Mouse (Mus musculus) right cerebral cortex, postnatal 36 days (tissue): ENCODE measurements around the gene Tmem40.

Source experiments
- DNase-seq, 2 experiments: peaks; one replicate each; pipeline ENCODE4 v3.0.0; 2022; ENCODE audit warnings: low spot score in 2 of 2, mixed read lengths in 1 of 2

The Tmem40 gene

DNA sequence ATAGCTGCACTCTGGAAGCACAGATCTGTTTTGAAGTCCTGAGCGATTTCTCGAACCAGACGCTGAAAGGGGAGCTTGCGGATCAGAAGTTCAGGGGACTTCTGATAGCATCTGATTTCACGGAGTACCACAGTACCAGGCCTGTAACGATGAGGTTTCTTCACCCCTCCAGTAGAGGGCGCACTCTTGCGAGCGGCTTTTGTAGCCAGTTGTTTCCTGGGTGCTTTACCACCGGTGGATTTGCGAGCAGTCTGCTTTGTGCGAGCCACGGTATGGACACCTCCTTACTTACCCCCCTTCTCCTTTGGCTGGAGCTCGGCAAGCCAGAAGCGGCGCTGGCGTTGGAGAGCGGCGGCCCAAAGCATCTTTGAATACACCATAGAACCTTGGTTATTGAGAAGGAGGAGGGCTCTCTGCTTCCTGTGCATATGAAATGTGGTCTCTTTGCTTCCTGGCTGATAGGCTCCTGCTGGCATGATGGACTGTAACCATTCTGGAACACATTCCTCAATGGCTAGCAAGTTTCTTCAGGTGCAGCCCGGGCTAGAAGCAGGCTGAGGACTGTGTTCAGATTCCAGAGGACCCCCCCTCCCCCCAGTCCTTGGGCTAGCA lies 8.0 kb upstream of the Tmem40 start:
- DNase-seq = no peak

DNA sequence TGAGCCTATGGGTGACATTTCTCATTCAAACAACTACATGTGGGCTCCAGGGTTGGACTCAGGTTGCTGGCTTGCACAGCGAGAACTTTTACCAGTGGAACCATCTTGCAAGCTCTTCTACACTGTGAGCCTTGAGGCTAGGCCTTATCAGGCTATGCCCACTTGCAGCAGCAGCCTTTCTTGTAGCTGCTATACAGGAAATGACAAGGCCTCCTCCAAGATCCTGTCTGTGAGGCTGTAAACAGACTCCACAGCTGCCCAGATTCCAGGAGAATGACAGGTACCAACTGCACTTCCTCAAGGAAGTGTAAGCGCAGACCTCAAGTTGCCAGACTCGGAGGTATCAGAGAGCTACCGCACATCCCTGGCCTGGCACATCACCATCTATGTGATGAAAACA lies 6.0 kb upstream of the Tmem40 start:
- DNase-seq = no peak

DNA sequence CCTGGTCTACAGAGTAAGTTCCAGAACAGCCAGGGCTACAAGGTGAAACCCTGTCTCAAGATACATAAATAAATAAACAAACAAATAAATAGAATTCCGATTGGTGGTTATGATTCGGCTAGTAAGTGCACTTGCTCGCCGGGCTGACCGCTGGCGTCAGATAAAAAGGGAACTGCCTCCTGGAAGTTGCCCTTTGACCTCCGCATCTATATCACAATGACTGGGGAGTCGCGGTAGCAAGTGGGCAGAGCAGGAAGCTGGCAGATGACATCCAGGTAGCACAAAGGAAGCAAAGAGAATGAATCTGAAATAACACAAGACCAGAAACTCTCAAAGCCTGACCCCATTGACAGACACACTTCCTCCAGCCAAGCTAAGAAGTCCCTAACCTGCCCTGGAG lies 5.1 kb upstream of the Tmem40 start:
- DNase-seq = no peak

DNA sequence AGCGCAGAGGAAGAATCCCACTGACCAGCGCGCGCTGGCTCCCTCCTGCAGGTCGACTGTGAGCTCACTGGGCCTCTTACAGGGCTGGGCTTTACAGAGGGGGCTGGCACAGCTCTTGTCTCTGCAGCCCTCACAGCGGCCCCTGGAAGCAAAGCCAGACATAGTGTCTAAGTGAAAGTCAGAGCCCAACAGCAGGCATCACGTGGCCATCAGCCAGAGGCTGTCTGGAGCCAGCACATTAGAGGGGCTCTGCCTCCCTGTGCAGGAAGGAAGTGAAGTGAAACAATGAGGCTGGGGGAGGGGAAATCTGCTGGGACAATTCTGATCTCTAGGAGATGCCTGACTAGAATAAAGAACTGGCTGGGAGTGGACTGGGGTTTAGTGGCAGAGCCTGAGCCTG lies 2.0 kb upstream of the Tmem40 start:
- DNase-seq = peak in 1 of 2 experiments; percentile 12

DNA sequence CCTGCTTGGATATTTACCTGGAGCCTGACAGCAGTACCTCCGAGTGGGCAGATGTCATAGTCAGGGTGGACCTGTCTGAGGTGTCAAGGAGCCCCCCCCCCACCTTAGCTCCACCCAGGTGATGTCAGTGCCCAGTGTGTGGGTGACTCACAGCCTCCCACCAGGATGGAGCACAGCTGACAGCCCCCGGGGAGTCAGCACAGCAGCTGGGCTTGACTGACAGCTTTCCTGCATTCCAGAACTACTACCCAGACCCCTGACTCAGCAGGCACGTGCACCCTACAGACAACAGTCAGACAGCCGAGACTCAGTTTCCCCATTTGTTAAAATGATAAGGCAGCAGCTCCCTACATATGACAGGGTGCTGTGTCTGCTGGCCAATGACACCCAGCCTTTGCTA lies 1.2 kb downstream of the Tmem40 start:
- DNase-seq = no peak

DNA sequence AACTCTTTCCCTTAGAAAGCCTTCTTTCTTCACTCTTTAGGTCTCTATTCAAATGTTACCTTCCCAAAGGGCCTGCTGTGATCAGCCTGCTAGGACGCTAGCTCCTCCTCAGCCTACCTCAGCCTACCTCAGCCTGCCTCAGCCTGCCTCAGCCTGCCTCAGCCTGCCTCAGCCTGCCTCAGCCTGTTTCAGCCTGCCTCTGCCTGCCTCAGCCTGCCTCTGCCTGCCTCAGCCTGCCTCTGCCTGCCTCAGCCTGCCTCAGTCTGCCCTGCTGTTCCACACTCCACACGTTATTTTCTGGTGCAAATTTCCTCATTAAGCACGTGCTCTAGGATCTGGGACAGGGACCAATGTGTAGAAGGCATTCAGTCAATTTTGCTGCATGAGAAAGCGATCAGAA lies 2.1 kb downstream of the Tmem40 start:
- no peak for DNase-seq

DNA sequence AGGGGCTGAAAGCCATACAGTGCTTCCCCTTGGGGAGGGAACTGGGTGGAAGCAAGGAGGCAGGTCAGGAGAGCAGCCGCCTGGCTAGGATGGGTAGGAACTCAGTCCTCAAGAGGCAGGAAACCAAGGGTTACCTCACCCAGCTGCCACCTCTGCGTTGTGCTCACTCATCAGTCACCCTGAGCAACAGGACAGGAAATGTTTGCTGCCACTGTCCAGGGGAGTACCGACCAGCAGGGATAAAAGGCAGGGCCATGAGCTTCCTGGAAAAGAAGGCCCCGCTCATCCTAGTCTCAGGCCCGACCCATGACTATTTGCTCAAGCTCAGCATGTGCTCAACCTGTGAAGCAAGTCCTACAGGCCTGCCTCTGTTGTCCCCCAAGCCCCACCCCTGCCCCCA lies 2.7 kb downstream of the Tmem40 start:
- DNase-seq = no peak

DNA sequence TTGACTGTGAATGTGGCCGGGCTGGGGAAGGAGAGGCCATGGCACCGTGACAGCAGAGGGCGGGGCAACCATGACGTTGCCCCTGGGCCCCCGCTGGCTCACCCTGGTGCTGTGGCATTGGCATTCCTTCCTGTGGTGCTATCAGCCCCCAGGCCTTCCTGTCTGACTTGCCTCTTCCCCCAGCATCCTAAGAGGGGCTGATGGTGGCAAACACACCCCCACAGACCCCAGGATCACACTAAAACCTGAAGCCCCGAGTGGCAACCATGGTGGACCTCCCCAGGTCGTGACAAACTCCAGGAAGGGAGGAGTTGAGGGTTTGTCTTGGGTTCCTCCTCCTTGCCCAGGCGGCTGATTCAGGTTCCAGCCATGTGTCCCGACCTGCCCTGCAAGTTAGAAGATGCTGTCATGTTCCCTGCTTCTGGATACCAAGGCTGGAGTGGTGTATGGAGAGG lies 3.2 kb downstream of the Tmem40 start:
- DNase-seq = no peak

DNA sequence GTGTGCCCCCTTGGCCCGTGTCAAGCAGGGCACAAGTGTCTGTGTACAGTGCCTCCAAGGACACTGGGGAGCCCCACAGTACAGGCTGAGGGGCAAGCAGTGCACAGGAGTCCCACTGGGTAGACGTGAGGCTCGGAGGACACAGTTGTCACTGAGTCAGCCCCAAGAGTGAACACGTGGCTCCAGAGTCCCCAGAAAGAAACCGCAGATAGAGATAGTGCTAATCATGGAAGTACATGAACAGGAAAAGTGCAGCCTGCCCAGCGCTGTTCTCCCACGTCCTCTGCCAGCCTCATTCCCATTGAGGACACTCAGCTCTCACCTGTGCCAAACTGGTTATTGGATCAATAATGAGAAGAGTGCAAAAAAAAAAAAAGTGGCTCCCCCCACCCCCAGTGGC lies 6.7 kb downstream of the Tmem40 start:
- DNase-seq = no peak

DNA sequence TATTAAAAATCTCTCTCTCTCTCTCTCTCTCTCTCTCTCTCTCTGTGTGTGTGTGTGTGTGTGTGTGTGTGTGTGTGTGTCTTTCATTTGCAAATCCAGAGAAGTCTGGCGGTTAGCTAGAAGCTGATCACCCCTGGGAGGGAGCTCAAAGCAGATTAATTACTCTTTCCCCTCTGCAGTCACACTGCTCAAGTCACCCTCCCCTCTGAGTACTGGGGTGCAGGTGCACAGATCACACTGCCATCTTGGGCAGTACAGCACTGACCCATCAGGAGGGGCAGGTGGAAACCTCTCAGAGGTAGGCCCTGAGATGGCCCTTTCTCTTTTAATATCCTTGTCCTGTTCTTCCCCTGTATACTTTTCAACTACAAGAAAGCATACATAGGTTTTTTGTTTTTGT lies 15.9 kb downstream of the Tmem40 start:
- DNase-seq = no peak

DNA sequence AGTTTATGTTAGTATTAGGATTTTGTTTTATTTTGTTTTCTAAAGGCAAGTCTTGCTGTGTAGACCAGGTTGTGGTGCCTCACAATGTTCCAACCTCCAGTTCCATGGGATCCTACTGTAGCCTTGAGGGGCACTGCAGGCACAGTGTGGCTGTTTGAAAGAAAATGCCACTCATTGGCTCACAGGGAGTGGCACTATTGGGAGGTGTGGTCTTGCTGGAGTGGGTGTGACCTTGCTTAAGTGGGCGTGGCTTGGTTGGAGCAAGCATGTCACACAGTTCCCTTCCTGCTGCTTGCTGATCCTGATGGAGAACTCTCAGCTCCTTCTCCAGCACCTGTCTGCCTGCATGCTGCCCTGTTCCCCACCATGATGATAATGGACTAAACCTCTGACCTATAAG lies 18.6 kb downstream of the Tmem40 start:
- DNase-seq = no peak

DNA sequence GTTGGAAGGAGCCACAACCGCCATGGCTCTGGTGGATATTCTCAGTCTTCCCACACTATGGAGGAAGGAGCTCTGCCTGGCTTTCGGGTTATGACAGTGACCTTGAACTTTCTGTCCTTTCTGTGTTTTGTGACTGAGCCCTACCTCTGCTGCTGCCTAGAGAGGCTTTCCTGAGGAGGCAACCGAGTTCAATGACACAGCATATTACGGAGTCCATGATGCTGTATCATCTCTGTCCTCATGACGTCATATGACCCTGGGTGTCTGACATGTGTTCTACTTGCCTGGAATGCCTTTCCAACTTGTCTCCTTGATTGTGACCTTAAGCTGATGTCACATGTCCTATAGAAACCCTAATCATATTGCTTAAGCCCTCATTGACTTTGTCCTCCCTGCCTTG lies 23.2 kb downstream of the Tmem40 start:
- DNase-seq = no peak

DNA sequence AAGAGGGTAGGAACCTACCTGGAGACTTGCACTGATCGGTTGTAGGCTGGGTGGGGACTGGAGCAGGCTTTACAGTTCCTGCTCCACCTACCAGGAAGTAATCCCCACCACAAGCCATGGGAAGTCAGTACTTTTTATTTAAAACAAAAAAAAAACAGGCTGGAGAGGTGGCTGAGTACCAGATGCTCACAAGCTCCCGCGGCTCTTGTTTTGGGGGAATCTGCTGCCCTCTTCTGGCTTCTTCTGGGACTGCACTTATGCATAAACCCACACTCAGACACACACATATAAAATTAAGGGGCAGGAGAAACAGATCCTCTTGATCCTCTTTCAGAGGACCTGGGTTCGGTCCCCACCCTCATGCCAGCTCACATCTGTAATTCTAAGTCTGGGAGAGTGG lies 27.3 kb downstream of the Tmem40 start:
- no peak for DNase-seq

DNA sequence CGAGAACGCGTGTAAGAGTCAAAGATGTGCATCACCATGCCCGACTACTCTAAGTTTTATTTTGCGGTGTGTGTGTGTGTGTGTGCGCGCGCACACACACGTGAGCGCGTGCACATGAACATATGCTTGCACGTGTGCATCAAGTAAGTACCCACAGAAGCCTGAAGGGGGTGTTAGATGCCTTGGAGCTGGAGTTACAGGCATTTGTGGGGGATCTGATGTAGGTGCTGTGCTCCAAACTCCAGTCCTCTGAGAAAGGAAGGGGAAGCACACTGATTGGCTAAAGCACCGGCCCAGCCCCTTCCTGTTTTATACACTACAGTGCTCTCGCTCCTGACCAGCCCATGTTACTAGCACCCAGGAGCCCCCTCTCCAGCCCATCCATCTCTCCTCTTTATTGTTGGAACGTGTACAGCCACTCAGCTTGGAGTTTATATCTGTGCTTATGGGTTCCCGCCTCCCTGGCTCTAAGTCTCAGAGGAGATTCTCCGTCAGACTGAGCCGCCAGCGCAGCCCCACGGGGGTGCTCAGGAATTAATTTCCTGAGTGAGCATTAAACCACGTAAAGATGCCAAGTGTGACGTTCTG lies 29.8 kb downstream of the Tmem40 start:
- no peak for DNase-seq

DNA sequence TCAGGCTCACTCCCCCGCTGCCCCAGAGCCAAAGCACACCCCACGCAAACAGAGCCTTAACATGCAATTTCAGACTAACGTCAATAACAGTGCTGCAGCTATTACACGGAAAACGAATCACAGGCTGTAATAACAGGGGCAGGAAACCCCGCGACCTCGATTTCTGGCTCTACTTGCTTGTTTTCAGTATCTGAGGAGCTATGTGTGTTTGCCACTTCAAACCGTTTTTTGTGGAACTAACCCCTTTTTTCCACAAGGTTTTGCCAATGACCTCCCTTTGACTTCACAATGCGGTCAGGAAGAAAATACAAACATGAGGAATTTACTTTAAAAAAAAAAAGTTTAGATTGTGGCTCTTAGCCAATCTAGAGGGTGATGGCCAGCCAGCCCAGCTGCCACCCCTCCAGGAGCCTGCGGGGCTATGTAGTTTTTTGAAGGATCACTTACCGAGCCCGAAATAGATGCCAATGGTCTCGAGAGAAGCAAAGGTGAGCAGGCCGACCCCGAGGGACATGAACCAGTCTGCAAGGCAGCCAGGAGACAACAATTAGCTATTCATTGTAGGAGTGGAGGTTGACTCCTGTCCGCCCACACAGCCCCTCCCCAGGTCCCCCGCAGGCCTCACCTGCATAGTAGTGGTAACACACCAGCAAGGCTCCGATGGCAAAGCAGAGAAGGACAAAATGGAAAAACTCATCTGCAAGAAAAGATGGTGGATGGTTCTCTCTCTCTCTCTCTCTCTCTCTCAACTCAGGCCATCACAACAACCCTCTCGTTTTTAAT lies 31.5 kb downstream of the Tmem40 start:
- DNase-seq = no peak

DNA sequence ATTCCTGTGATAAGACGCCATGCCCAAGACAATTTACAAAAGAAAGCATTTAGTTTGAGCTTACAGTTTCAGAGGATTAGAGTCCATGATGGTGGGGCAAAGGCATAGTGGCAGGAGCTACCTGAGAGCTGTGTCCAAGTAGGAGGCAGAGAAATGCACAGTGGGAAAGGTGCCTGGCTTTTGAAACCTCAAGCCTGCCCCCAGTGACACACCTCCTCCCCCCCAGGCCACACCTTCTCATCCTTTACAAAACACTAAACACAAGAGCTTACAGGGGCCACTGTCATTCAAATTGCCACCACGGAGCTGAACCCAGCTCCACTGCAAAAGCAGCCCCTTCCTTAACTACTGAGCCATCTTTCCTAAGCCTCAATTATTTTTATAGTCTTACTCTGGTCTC lies 34.6 kb downstream of the Tmem40 start:
- DNase-seq = no peak

DNA sequence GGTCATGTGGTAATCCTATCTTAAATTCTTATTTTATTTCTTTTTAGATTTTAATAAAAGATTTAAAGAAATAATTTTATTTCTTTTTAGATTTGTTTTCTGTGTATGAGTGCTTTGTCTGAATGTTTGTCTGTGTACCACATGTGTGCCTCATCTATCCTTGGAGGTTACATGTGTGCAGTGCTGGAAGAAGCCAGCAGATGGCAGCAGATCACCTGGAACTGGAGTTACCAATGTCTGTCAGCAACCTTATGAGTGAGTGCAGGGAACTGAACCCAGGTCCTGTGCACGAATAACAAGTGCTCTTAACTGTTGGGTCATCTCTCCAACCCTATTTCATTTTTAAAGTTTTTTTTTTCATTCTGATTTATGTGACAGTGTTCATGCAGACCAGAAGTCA lies 35.1 kb downstream of the Tmem40 start:
- peak in 1 of 2 experiments; percentile 6 for DNase-seq

DNA sequence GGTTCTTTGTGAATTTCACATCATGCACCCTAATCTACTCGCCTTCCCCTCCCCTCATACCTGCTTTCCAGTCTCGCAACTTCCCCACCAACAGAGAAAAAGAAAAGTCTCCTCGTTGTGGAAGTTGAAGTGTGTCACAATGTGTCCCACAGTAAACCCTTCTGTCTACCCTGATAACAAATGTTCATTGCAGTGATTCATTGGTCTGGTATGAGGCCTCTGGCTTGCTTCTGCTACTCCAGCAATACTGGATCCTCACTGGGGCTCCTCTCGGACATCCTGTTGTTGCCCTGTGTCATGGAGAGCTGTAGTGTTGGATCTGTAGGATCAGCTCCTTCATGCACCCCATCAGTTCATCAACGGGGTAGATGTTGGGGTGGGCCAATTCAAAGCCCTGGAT lies 40.0 kb downstream of the Tmem40 start:
- DNase-seq = no peak

DNA sequence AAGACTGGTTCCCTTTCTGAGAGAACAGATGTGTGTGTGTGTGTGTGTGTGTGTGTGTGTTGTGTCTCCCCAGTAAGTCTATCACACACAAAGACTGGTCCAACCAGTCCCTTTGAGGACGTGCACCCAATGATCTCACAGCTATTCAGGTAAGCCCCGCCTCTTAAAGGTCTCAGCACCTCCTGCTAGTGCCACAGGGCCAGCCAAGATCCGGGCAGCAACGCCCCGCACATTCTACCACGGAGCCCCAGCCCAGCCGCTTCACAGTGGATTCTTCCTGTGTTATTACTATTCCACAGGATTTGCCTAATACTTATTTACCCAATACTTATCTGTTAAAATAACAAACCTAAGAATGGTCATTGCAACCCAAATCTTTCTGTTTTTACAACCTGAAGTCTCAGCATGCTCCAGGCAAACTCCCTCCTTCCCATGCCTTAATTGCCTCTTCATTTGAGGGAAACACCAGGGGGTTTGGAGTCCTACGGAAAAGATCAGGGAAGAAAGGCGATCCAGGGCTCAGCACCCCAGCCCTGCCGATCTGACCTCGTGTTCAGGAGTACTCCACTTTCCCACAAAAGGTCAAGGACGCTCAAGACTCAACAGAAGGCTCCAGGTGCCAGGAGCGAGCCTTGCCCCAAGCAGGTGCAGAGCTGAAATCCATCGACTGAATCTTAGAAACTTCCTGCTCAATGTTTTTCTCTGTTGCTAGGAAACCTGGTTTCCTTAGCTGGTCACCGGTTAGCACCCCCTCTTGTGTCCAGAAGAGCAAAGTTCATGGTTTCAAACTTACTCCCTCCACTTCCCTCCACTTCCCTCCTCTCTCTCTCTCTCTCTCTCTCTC lies 44.3 kb downstream of the Tmem40 start:
- DNase-seq = no peak

DNA sequence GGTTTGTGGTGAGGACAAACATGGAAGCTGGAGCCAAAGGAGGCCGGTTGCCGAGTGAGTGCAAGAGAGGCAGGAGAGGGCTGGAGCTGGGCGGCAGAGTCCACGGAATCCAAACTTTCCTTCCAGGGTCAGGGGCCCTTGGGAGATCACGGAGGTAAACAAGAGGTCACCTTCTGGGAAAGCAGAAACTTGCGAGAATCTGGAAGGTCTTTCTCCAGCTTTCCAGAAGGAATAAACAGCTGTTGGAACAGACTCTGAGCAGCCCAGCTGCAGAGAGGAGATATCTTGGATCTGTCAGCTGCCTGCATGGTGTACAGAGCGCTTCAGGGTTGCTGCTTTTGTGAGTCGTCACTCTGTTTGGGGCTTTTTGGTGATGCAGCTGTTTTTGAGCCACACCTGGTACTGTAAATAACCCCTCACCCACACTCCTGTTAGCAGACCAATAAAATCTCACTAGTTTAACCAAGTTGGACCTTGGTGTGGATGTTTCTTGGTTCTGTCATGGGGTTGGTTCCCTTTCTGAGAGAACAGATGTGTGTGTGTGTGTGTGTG lies 45.0 kb downstream of the Tmem40 start:
- DNase-seq = no peak

DNA sequence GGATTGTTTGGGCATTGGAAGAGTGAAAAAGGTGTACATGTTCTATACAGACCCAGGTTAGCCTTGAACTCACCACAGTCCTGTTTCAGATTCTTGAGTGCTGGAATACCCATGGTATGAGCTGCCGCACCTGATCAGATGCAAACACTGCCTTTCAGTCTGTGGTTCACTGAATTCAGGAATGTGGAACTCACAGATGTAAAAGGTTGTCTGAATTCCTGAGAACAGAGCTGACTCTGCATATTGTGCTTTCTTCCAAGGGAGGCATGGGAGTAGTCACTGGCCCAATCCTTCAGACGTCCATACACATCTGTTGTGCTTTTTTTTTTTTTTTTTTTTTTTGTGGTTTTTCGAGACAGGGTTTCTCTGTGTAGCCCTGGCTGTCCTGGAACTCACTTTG lies 50.9 kb downstream of the Tmem40 start:
- no peak for DNase-seq

DNA sequence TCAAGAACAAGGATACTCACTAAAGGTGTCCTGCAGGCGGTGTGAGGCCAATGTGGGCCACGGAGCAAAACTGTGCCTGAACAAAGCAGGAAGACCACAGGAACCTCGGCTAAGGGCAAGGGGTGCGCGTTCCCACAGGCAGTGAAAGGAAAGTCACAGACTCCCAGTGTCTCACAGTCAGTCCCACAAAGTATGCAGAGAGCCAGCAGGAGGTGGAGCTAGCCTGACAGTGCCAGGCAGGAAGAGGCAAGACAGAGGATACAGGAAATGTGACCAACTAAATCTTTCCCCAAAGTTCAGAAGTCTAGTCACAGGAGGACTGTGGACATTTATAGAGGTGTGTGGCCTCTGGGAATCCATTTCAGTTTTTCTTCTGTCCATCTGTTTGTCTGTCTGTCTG lies 59.3 kb downstream of the Tmem40 start:
- DNase-seq = no peak
